Mouse (Mus musculus) layer of hippocampus, postnatal 14 days (tissue): ENCODE results near the gene Duxbl1. TPM values are rescaled to one million over a fixed set of nuclear protein-coding genes. Genes with fewer than 3 reads are reported as not detected.
"Not testable (repeated sequence)": the region's sequence is repeated elsewhere in the genome, so short reads cannot be mapped to it uniquely, and the experiment has no call there.

Source experiments
- DNase-seq, 2 experiments: peaks; one replicate each; pipeline ENCODE4 v3.0.0; 2021 to 2022; ENCODE audit warnings: low spot score in 2 of 2, mixed read lengths in 1 of 2
- long read RNA-seq, 2 experiments: library from polyadenylated mRNA; stranded (forward); transcript quantifications; one replicate each; pipeline ENCODE4 v2.0.0; 2021
- total RNA-seq, 2 experiments: library from RNA; stranded (reverse); gene quantifications; 2 replicates each; pipeline ENCODE4 v1.2.3; 2021

Gene Duxbl1
- total RNA-seq = under 1 TPM in 1 of 2 experiments, not detected in 1; 0.19 TPM
- long read RNA-seq, experiment 1 = 0 reads
- long read RNA-seq, experiment 2 = 0 reads

DNA sequence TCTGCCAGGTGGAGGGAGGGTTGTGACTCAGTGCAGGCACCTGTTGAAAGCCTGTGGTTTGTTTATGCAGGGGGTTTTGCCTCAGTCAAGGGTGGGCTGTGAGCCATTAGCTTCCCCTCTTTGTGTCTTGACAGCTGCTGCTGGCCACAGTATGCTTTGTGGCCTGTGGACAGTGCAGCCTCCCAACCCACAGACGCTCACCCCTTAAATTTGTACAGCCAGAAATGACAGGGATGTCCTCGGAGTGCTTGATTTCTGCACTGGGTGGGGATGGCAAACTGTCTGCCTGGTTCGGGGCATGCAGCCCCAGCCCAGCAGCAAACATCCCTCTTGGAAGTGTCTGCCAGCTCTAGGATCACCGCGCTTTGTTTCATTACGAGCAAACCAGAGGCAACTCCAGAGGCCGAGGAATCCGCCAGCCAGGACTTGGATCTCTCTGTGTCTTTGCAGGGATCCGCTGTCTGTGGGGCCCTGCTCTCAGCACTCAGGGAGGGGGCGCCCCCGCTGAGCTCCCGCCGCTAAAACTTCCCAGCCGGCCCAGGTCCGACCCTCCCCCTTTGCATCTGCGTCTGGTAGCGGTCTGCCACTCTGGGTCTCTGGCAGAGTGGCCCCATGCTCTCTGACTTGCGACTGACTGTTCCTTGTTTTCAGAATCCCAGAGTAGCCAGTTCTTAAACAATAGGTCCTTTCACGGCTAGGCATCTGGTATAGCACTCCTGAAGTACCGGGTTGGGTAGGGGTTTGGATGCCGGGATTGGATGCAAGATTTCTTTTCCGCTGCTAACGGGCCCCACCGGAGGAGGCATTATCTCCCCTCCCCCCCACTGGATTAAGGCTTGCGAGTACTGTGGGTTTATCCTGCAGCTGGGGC lies at the start of gene Duxbl1:
Gene Duxbl1 (plus strand): TSS at position 207 of the 871 bp plus-strand sequence.
- DNase-seq = not testable (repeated sequence)

DNA sequence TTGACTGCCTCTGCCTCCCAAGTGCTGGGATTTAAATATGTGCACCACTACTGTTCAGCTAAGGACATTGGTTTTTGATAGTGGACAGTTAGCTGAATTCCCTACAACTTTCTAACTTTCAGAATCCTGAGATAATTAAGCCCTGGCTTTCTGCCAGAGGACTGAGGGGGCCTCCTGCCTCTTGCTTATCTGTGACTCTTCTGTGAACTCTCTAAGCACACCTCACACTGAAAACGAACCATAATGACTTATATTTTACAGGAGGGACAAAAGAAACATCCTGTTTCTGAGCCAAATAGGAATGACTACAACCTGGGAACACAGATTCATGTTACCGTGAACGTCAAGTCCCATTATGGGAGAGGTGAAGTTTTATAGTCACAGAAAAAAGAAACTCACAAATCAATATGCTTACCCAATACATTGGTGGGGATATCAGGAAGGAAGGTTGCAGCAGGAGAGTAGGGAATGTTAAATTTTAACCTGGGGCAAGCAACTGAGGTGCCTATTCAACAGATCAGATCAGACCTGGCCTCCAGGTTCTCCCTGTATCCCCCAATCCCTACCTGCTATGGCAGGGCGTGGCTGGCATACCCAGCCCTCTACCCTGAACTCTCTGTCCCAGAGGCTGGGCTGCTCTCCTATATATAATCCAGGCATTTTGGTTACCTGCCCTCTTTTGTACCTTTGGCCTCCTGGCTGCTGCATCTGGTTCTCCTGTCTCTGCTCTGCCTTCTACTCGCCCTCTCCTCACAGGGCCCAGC lies 41.3 kb upstream of the Duxbl1 start:
- DNase-seq = not testable (repeated sequence)

DNA sequence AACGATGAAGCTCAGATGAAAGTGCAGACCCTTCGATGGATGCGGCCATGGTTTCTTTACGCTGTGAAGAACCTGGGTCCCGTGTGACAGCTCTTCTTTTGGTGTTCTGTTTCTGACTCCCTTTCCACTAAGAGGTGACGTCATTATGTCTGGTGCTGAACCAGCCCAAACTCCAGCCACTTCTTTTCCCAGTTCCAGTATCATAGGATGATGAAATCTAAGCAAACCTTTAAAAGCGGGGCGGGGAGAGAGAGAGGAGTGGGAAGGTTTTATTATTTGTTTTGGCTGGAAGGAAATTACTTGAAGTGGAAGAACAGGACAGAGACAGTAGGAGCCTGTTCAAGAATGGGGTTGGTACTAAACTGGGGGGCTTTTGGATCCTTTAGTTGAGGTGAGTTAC lies 40.4 kb upstream of the Duxbl1 start, which contains the start of gene Cphx1:
Gene Cphx1 (plus strand): TSS at position 301 of the 400 bp plus-strand sequence.
- DNase-seq = not testable (repeated sequence)

DNA sequence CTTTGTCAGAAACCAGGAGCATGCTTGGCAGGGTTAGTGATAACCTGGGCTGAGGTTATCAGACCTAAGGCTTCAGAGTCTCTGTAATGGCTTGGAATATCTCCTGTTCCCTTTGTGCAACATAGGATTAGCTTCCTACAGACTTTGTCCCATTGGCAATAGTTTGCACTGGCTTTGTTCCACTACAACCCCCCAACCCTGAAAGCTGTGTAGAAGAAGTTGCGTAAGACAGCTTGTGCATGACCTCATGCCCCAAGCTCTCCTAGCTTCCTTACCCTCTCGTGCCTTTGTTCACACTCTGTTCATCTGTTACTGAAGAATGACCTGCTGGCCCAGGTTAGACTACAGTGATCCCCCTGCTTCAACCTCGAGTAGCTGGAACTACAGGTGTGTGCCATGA lies 20.5 kb upstream of the Duxbl1 start:
- not testable (repeated sequence) for DNase-seq

DNA sequence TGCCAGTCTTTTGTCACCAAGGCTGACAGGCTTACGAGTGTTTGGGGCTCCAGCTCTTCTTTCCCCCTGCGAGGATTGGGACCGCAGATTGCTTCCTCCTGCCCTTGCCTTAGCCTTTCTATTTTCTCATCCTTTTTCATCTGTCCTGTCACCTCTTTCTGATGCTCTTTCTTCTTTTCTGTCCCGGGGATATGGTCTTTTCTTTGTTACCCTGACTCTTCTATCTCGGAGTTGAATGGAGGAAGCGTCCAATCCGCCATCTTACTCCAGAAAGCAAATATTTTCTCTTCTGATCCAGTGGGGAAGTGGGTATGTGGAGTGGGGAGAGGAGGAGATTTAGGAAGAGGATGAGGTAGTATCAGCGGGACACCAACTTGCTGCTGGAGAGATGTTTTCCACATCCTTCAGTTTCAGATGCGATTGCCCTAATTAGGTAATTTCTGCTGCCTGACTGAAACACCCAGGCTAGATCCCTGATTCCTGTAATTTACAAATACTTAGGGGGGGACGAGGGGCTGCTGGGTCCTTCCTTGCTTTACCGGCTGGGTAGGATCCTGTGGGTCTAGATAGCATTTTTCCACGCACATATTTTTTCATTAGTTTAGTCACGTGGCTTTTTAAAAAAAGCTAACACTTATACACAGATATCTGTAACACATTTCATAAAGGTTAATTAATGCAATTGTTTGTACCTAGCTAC lies 1.0 kb downstream of the Duxbl1 start:
- peak in 1 of 2 experiments; percentile 1 for DNase-seq

DNA sequence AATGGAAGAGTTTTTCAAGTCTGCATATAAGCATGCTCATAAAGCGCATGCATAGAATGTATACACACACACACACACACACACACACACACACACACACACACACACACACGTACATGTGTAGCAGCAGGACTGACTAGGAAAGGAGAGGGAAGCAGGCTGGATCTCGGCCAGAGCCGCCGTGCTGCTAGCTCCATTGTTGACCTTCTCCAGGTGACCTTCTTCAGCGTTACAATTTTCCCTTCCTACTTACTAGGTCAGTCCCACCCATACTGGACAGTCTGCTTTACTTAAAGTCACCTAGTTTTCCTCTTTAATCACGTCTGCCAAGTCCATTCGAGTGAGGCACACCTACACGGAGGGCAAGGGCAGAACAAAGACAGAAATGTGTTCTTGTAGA lies 3.5 kb downstream of the Duxbl1 start:
- DNase-seq = not testable (repeated sequence)

DNA sequence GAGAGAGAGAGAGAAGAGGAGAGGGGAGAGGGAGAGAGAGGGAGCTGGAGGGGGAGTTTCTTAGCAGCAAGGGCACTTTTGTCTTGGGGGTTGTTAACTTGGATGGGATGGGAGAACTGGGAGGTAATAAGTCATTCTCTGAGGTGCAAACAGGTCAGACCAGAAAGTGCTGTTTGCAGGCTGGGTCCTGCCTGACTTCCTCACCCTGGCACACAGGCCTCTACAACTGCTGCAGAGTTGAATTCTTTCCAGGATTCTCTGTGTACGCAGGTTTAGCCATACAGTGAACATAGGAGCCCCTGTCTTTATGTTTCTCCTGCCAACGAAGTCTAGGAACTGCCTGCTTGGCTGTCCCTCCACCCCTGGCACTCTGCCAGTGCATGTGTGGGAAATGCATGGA lies 29.1 kb downstream of the Duxbl1 start:
- not testable (repeated sequence) for DNase-seq

DNA sequence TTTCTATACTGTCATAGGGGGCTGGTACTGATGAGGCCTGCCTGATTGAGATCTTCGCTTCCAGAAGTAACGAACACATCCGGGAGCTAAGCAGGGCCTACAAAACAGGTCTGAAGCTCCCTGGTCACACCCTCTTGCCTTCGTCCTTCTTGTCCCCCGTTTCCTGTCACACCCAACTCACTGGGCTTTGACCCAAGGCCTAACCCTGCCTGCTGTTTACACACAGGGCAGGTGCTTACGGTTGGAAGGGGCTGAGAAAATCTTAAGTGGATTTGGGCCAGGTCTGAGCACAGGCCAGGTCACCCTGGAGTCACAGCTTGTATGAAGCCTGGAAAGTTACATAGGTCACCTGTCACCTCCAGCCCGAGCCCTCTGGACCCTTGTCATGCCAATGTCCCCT lies 38.0 kb downstream of the Duxbl1 start:
- not testable (repeated sequence) for DNase-seq

DNA sequence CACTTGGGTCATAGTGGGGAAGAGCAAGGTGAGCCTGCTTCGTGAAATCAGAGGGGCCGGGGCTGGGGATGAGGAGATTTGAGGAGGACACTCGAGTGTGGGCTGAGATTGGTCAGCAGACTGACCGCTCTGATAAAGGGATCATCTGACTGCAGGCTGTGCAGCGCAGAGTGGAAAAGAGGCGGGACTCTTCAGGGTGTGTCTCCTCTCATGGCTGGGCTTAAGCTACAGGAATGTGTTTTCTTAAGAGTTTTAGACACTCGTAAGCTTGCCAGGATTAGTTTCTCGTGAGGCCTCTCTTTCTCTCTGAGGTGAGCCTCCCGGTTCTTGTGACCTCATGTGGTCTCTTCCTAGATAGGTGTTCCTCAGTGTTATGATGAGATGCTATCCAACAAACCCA lies 43.2 kb downstream of the Duxbl1 start:
- DNase-seq = not testable (repeated sequence)

DNA sequence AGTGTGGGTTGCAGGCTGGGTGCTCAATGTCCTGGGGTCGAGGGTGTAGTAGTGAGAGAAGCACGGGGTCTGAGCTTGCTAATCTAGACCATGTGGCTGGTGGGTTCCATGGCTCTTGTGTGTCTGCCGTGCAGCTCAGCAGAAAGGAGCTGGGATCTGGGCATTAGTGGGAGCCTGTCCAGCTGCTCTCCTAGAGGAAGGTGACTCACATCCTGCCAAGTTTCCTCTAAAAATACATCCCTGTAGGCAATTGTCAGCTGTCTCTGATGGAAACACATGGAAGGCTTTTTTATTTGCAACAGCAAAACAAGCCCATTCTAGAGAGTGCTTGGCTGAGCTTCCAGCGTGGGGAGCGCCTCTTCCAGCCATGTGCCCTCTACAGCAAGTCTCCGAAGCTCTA lies 44.5 kb downstream of the Duxbl1 start:
- not testable (repeated sequence) for DNase-seq

DNA sequence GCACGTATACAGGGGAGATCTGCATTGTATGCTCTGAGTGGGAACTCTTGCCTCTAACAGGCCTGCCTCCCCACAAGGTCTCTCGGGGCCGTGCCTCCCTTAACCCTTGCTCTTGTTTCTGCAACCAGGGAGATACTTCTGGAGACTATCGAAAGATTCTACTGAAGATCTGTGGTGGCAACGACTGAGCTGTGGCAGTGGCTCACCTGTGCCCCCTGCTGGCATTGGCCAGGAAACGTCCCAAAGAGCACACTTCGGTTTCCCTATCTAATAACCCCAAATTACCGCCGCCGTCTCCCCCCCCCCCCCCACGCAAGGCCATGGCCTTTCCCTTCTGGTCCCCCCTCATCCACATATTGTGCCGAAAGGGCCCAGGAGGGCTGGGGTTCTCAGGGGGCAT lies 47.3 kb downstream of the Duxbl1 start:
- not testable (repeated sequence) for DNase-seq

DNA sequence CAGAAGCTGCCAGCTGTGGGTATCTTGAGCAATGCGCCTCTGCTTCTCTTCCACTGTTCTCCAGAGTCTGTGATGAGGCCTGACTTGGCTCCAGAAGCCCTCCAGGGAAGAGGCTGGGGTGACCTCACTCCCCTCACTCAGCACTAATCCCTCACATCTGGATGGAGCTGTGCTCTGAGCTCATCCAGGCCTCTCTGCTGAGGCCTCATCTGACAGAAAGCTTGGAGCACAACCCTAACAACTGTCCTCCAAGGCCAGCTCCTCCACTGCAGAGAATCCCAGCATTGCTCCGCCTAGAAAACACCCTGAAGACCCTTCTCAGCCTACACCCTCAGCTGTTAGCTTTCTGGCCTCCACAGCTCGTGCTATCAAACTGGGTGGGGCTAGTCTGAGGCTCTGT lies 56.0 kb downstream of the Duxbl1 start:
- not testable (repeated sequence) for DNase-seq

DNA sequence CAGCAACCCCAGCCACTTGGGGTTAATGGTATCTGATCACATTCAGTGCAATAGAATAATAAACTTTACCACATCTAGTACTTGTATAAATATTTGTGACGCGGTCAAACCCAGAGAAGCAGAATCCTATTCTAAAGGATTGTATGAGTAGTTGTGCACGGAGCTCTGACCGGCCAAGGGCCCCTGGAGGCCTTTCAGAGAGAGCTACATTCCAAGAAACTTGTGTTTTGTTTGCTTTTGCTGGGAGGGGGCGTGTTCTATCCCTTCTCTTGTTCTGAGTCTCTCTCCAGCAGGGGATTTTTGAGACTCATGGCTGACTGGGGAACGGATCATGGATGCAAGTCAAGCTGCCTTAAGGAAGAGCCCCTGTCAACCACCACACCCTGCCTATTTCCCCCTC lies 57.1 kb downstream of the Duxbl1 start:
- not testable (repeated sequence) for DNase-seq

Other genes with a start within 250 kb of the Duxbl1 start
- gene Zcchc24, start 209.5 kb upstream of the Duxbl1 start, total RNA-seq = 10 to 100 TPM; 60.4 to 63.5 TPM
- gene Anxa11, start 136.4 kb upstream of the Duxbl1 start, total RNA-seq = 10 to 100 TPM; 35.6 to 44.5 TPM
- 1 to 10 TPM in 1 of 2 experiments, not detected in 1; 3.0 TPM for gene Plac9a, start 75.5 kb upstream of the Duxbl1 start, total RNA-seq
- gene Tmem254a, start 50.9 kb upstream of the Duxbl1 start, total RNA-seq = 10 to 100 TPM; 16.8 to 18.5 TPM
- not detected for gene Cphx1, start 40.3 kb upstream of the Duxbl1 start, total RNA-seq
- gene Gm9780, start 64.1 kb downstream of the Duxbl1 start, total RNA-seq = 1 to 10 TPM; 5.3 to 8.9 TPM
- gene Tmem254c, start 88.8 kb downstream of the Duxbl1 start, total RNA-seq = 10 to 100 TPM; 30.6 to 38.5 TPM
- not detected for gene Cphx2, start 102.9 kb downstream of the Duxbl1 start, total RNA-seq
- not detected for gene Cphx3, start 103.7 kb downstream of the Duxbl1 start, total RNA-seq
- gene Duxbl2, start 139.8 kb downstream of the Duxbl1 start, total RNA-seq = under 1 TPM; 0.26 to 0.37 TPM
- 10 to 100 TPM; 21.2 to 31.5 TPM for gene Plac9b, start 203.9 kb downstream of the Duxbl1 start, total RNA-seq
- 10 to 100 TPM; 40.2 to 41.4 TPM for gene Tmem254b, start 228.5 kb downstream of the Duxbl1 start, total RNA-seq